Mouse (Mus musculus) embryonic facial prominence, embryonic 12.5 days (tissue): ENCODE results near the gene Arv1. TPM values are rescaled to one million over a fixed set of nuclear protein-coding genes. Genes with fewer than 3 reads are reported as not detected.

Experiments
- ATAC-seq: fragments of 200-750 bp; cut with Nextera tagmentation; 2 replicates; pipeline ENCODE4 v1.8.0; 2017; ENCODE audit not compliant: insufficient number of reproducible peaks, insufficient read depth, low FRiP score, low TSS enrichment
- H3K27ac ChIP-seq: fragments of 300-500 bp; sonication (generic); 2 replicates; pipeline ENCODE4 v1.5.1; 2016; ENCODE audit warnings: mild to moderate bottlenecking
- H3K27me3 ChIP-seq: fragments of 300-500 bp; sonication (generic); 2 replicates; pipeline ENCODE4 v1.6.1; 2016; ENCODE audit warnings: mild to moderate bottlenecking, moderate library complexity
- H3K36me3 ChIP-seq: fragments of 300-500 bp; sonication (generic); 2 replicates; pipeline ENCODE4 v1.6.1; 2016; ENCODE audit warnings: mild to moderate bottlenecking
- H3K4me1 ChIP-seq: fragments of 300-500 bp; sonication (generic); 2 replicates; pipeline ENCODE4 v1.6.1; 2016
- H3K4me2 ChIP-seq: fragments of 300-500 bp; sonication (generic); replicated peaks from 2 replicates; pipeline ENCODE4 v1.6.1; 2016; ENCODE audit warnings: mild to moderate bottlenecking, moderate library complexity
- H3K4me3 ChIP-seq: fragments of 300-500 bp; sonication (generic); 2 replicates; pipeline ENCODE4 v1.5.1; 2016; ENCODE audit warnings: mild to moderate bottlenecking
- H3K9ac ChIP-seq: fragments of 300-500 bp; sonication (generic); 2 replicates; pipeline ENCODE4 v1.6.1; 2016; ENCODE audit warnings: mild to moderate bottlenecking, moderate library complexity
- H3K9me3 ChIP-seq: fragments of 300-500 bp; sonication (generic); 2 replicates; pipeline ENCODE4 v1.6.1; 2016; ENCODE audit warnings: mild to moderate bottlenecking, moderate library complexity
- WGBS: fragments of 180-500 bp; shearing (Covaris S2); methylation state at CpG from one replicate; pipeline ENCODE4 v1.1.7; 2016; 5-methylcytosine and 5-hydroxymethylcytosine counted together
- polyA plus RNA-seq: library from polyadenylated mRNA; unstranded; fragments of >200 nt; fragmentation: Nextera tagmentation; extraction: Ambion mirVana; gene quantifications from 2 replicates; pipeline ENCODE4 v1.2.1, GENCODE M21; 2016

Arv1 gene
- polyA plus RNA-seq, 1 experiment from 2014 or later = 35.6 TPM

GRCm38 (mm10) chr8:124756601-124757000 is 34.7 kb downstream of the Arv1 start:
- H3K9ac ChIP-seq = no peak overlapping the region
- no peak overlapping the region for H3K4me3 ChIP-seq
- H3K4me1 ChIP-seq = peaks cover 7% of the 10 kb centered on the region; the same call in 1 of the 2 replicates
- H3K4me2 ChIP-seq = no peak overlapping the region
- H3K36me3 ChIP-seq = no peaks in the 10 kb centered on the region
- ATAC-seq = no peak
- H3K27ac ChIP-seq = no peak overlapping the region
- 51% methylated on average over 5 of the region's 5 CpGs for WGBS
- H3K9me3 ChIP-seq = no peaks in the 10 kb centered on the region
- peaks cover 25% of the 10 kb centered on the region for H3K27me3 ChIP-seq

GRCm38 (mm10) chr8:124758544-124758943 is 36.6 kb downstream of the Arv1 start:
- ATAC-seq = no peak
- WGBS = 39% methylated on average over 3 of the region's 3 CpGs
- H3K27me3 ChIP-seq = peaks cover 8% of the 10 kb centered on the region
- H3K4me3 ChIP-seq = no peak overlapping the region
- H3K9me3 ChIP-seq = no peaks in the 10 kb centered on the region
- no peaks in the 10 kb centered on the region for H3K36me3 ChIP-seq
- H3K4me1 ChIP-seq = no peaks in the 10 kb centered on the region
- H3K4me2 ChIP-seq = no peak overlapping the region
- no peak overlapping the region for H3K27ac ChIP-seq
- H3K9ac ChIP-seq = no peak overlapping the region

- H3K4me2 ChIP-seq = no peak overlapping the region
- no peaks in the 10 kb centered on the region for H3K4me1 ChIP-seq
- H3K9ac ChIP-seq = no peak overlapping the region
- H3K36me3 ChIP-seq = no peaks in the 10 kb centered on the region
- no peak overlapping the region for H3K27ac ChIP-seq
- no peak for ATAC-seq
- H3K27me3 ChIP-seq = no peaks in the 10 kb centered on the region
- no peak overlapping the region for H3K4me3 ChIP-seq
- H3K9me3 ChIP-seq = no peaks in the 10 kb centered on the region
- WGBS = 56% methylated on average over 7 of the region's 7 CpGs
These were observed 41.1 kb downstream of the Arv1 start for GRCm38 (mm10) chr8:124763061-124763460.

GRCm38 (mm10) chr8:124772389-124772788 is 50.5 kb downstream of the Arv1 start:
- Histone ChIP-seq H3K9me3 (no peaks in the 10 kb centered on the region), H3K4me2 (no peak overlapping the region), H3K4me3 (no peak overlapping the region), H3K36me3 (no peaks in the 10 kb centered on the region), H3K27ac (no peak overlapping the region), H3K27me3 (no peaks in the 10 kb centered on the region), H3K9ac (no peak overlapping the region), H3K4me1 (no peaks in the 10 kb centered on the region)
- WGBS = 53% methylated on average over 2 of the region's 2 CpGs
- ATAC-seq = no peak

GRCm38 (mm10) chr8:124775695-124776094 is 53.8 kb downstream of the Arv1 start:
- 10% methylated on average over 16 of the region's 16 CpGs for WGBS
- no peak overlapping the region for H3K27ac ChIP-seq
- no peaks in the 10 kb centered on the region for H3K36me3 ChIP-seq
- no peak for ATAC-seq
- peaks cover 4% of the 10 kb centered on the region; the same call in 1 of the 2 replicates for H3K4me1 ChIP-seq
- H3K9me3 ChIP-seq = no peaks in the 10 kb centered on the region
- H3K4me3 ChIP-seq = no peak overlapping the region
- H3K4me2 ChIP-seq = peak overlapping the region; percentile 37
- H3K9ac ChIP-seq = no peak overlapping the region
- H3K27me3 ChIP-seq = no peaks in the 10 kb centered on the region

GRCm38 (mm10) chr8:124780236-124780635 is 58.3 kb downstream of the Arv1 start:
- Histone ChIP-seq H3K4me1 (peaks cover 4% of the 10 kb centered on the region; the same call in 1 of the 2 replicates), H3K27ac (no peak overlapping the region), H3K9ac (no peak overlapping the region), H3K27me3 (no peaks in the 10 kb centered on the region), H3K4me3 (no peak overlapping the region), H3K4me2 (no peak overlapping the region), H3K36me3 (no peaks in the 10 kb centered on the region), H3K9me3 (no peaks in the 10 kb centered on the region)
- no peak for ATAC-seq
- 19% methylated on average over 7 of the region's 7 CpGs for WGBS

GRCm38 (mm10) chr8:124782431-124782830 is 60.5 kb downstream of the Arv1 start:
- H3K4me1 ChIP-seq = peaks cover 4% of the 10 kb centered on the region; the same call in 1 of the 2 replicates
- H3K27me3 ChIP-seq = no peaks in the 10 kb centered on the region
- WGBS = 76% methylated on average over 3 of the region's 3 CpGs
- H3K9ac ChIP-seq = no peak overlapping the region
- H3K27ac ChIP-seq = no peak overlapping the region
- no peaks in the 10 kb centered on the region for H3K36me3 ChIP-seq
- no peaks in the 10 kb centered on the region for H3K9me3 ChIP-seq
- H3K4me3 ChIP-seq = no peak overlapping the region
- no peak for ATAC-seq
- no peak overlapping the region for H3K4me2 ChIP-seq

GRCm38 (mm10) chr8:124783228-124783627 is 61.3 kb downstream of the Arv1 start:
- Histone ChIP-seq H3K27ac (no peak overlapping the region), H3K27me3 (no peaks in the 10 kb centered on the region), H3K9me3 (no peaks in the 10 kb centered on the region), H3K4me2 (no peak overlapping the region), H3K4me1 (peaks cover 4% of the 10 kb centered on the region; the same call in 1 of the 2 replicates), H3K36me3 (no peaks in the 10 kb centered on the region), H3K4me3 (no peak overlapping the region), H3K9ac (no peak overlapping the region)
- WGBS = 85% methylated on average over 15 of the region's 15 CpGs
- no peak for ATAC-seq

Other genes with a start within 250 kb of the Arv1 start
- 44.6 and 46.8 TPM in 2 replicates for gene Cog2, start 201.4 kb upstream of the Arv1 start, polyA plus RNA-seq
- 0.14 and 0.27 TPM in 2 replicates for gene Agt, start 152.4 kb upstream of the Arv1 start, polyA plus RNA-seq
- not detected in 2 replicates for gene Capn9, start 146.0 kb upstream of the Arv1 start, polyA plus RNA-seq
- gene 2310022B05Rik, start 58.8 kb upstream of the Arv1 start, polyA plus RNA-seq = 32.0 and 32.1 TPM in 2 replicates
- gene Ttc13, start 156 bp upstream of the Arv1 start, polyA plus RNA-seq = 52.8 and 54.1 TPM in 2 replicates
- gene Fam89a, start 29.7 kb downstream of the Arv1 start, polyA plus RNA-seq = 6.7 and 8.0 TPM in 2 replicates
- gene Trim67, start 71.0 kb downstream of the Arv1 start, polyA plus RNA-seq = 1.00 and 1.5 TPM in 2 replicates
- 110 and 111 TPM in 2 replicates for gene Gnpat, start 140.9 kb downstream of the Arv1 start, polyA plus RNA-seq
- 53.5 and 59.4 TPM in 2 replicates for gene 2810004N23Rik, start 141.0 kb downstream of the Arv1 start, polyA plus RNA-seq
- gene Exoc8, start 175.6 kb downstream of the Arv1 start, polyA plus RNA-seq = 14.6 TPM in 2 replicates
- 12.7 and 13.3 TPM in 2 replicates for gene Sprtn, start 175.7 kb downstream of the Arv1 start, polyA plus RNA-seq
- 15.5 and 15.6 TPM in 2 replicates for gene Egln1, start 227.2 kb downstream of the Arv1 start, polyA plus RNA-seq